Mouse (Mus musculus) megakaryocyte, embryonic 14.5 days (primary cell): ENCODE data around the gene Otud7b. TPM values are rescaled to one million over a fixed set of nuclear protein-coding genes. Genes with fewer than 3 reads are reported as not detected.

ENCODE experiments used
- H3K27me3 ChIP-seq: replicated peaks from 2 replicates; pipeline ENCODE3; 2012; ENCODE audit warnings: inconsistent platforms
- H3K36me3 ChIP-seq: replicated peaks from 2 replicates; pipeline ENCODE3; 2012; ENCODE audit warnings: low read length, inconsistent platforms, mixed read lengths
- H3K4me1 ChIP-seq: 2 replicates; pipeline ENCODE4 v1.6.1; 2012; ENCODE audit warnings: inconsistent platforms
- H3K4me3 ChIP-seq: replicated peaks from 2 replicates; pipeline ENCODE3; 2012; ENCODE audit warnings: moderate library complexity, mild to moderate bottlenecking, inconsistent platforms
- H3K9me3 ChIP-seq: 2 replicates; pipeline ENCODE4 v1.6.1; 2012; ENCODE audit warnings: inconsistent platforms
- FLI1 ChIP-seq: IDR thresholded peaks from 2 replicates; pipeline ENCODE4 v1.6.1; 2012; ENCODE audit warnings: low read length, inconsistent platforms, mixed read lengths
- GATA1 ChIP-seq: IDR thresholded peaks from 3 replicates; pipeline ENCODE4 v1.6.1; 2012; ENCODE audit warnings: mixed read lengths, low read length, inconsistent platforms, borderline replicate concordance
- polyA plus RNA-seq: library from polyadenylated mRNA; stranded (reverse); fragments of >175 nt; gene quantifications from 2 replicates; pipeline ENCODE4 v1.2.3, GENCODE M21; 2012; ENCODE audit warnings: low replicate concordance; ENCODE audit not compliant: insufficient read depth

Otud7b gene
- polyA plus RNA-seq, 1 experiment, result 12.9 TPM

- H3K4me1 ChIP-seq, result peaks cover 53% of the 10 kb centered on the region
- H3K9me3 ChIP-seq, result no peaks in the 10 kb centered on the region
- no peaks in the 10 kb centered on the region for H3K27me3 ChIP-seq
- no peaks in the 10 kb centered on the region for H3K36me3 ChIP-seq
- TF ChIP-seq FLI1 (no peak), GATA1 (no peak)
- H3K4me3 ChIP-seq, result peak overlapping the region; percentile 76
Measured at GRCm38 (mm10) chr3:96065754-96066375, 38.5 kb upstream of the Otud7b start.

GRCm38 (mm10) chr3:96066741-96067140 lies 37.6 kb upstream of the Otud7b start:
- H3K9me3 ChIP-seq, result no peaks in the 10 kb centered on the region

GRCm38 (mm10) chr3:96069046-96069445 lies 35.3 kb upstream of the Otud7b start:
- TF ChIP-seq GATA1, result no peak
- no peak for TF ChIP-seq FLI1

More at GRCm38 (mm10) chr3:96066741-96067140, 37.6 kb upstream of the Otud7b start:
- H3K4me3 ChIP-seq, result no peak overlapping the region
- TF ChIP-seq GATA1 (no peak), FLI1 (no peak)
- H3K27me3 ChIP-seq, result no peaks in the 10 kb centered on the region
- H3K4me1 ChIP-seq, result peaks cover 52% of the 10 kb centered on the region
- H3K36me3 ChIP-seq, result no peaks in the 10 kb centered on the region

GRCm38 (mm10) chr3:96069542-96069941 lies 34.8 kb upstream of the Otud7b start:
- H3K27me3 ChIP-seq, result no peaks in the 10 kb centered on the region
- H3K4me3 ChIP-seq, result no peak overlapping the region
- H3K4me1 ChIP-seq, result peaks cover 48% of the 10 kb centered on the region
- TF ChIP-seq GATA1 (no peak), FLI1 (no peak)
- no peaks in the 10 kb centered on the region for H3K36me3 ChIP-seq
- no peaks in the 10 kb centered on the region for H3K9me3 ChIP-seq

More at GRCm38 (mm10) chr3:96069046-96069445, 35.3 kb upstream of the Otud7b start:
- H3K36me3 ChIP-seq, result no peaks in the 10 kb centered on the region
- no peak overlapping the region for H3K4me3 ChIP-seq
- H3K27me3 ChIP-seq, result no peaks in the 10 kb centered on the region
- no peaks in the 10 kb centered on the region for H3K9me3 ChIP-seq
- H3K4me1 ChIP-seq, result peaks cover 51% of the 10 kb centered on the region

GRCm38 (mm10) chr3:96070241-96070640 lies 34.1 kb upstream of the Otud7b start:
- H3K9me3 ChIP-seq, result no peaks in the 10 kb centered on the region
- TF ChIP-seq GATA1 (no peak), FLI1 (no peak)
- no peaks in the 10 kb centered on the region for H3K27me3 ChIP-seq
- H3K4me1 ChIP-seq, result peaks cover 45% of the 10 kb centered on the region
- H3K4me3 ChIP-seq, result no peak overlapping the region
- H3K36me3 ChIP-seq, result no peaks in the 10 kb centered on the region

GRCm38 (mm10) chr3:96072921-96073486 lies 31.3 kb upstream of the Otud7b start:
- H3K4me1 ChIP-seq, result peaks cover 48% of the 10 kb centered on the region
- no peak overlapping the region for H3K4me3 ChIP-seq
- TF ChIP-seq GATA1 (no peak), FLI1 (no peak)

GRCm38 (mm10) chr3:96078066-96078465 lies 26.3 kb upstream of the Otud7b start:
- TF ChIP-seq FLI1 (no peak), GATA1 (no peak)
- Histone ChIP-seq H3K4me1 (peaks cover 65% of the 10 kb centered on the region), H3K27me3 (no peaks in the 10 kb centered on the region), H3K4me3 (peak overlapping the region; percentile 83), H3K36me3 (no peaks in the 10 kb centered on the region), H3K9me3 (no peaks in the 10 kb centered on the region)

More at GRCm38 (mm10) chr3:96072921-96073486, 31.3 kb upstream of the Otud7b start:
- H3K27me3 ChIP-seq, result no peaks in the 10 kb centered on the region
- no peaks in the 10 kb centered on the region for H3K9me3 ChIP-seq
- H3K36me3 ChIP-seq, result no peaks in the 10 kb centered on the region

- H3K4me3 ChIP-seq, result no peak overlapping the region
- no peaks in the 10 kb centered on the region for H3K9me3 ChIP-seq
- H3K36me3 ChIP-seq, result no peaks in the 10 kb centered on the region
- H3K27me3 ChIP-seq, result no peaks in the 10 kb centered on the region
- no peak for TF ChIP-seq GATA1
- TF ChIP-seq FLI1, result no peak
- H3K4me1 ChIP-seq, result peaks cover 69% of the 10 kb centered on the region
Measured at GRCm38 (mm10) chr3:96078711-96079110, 25.6 kb upstream of the Otud7b start.

GRCm38 (mm10) chr3:96081006-96081405 lies 23.3 kb upstream of the Otud7b start:
- H3K36me3 ChIP-seq, result peaks cover 3% of the 10 kb centered on the region
- TF ChIP-seq FLI1, result no peak
- no peak for TF ChIP-seq GATA1
- H3K27me3 ChIP-seq, result no peaks in the 10 kb centered on the region
- no peak overlapping the region for H3K4me3 ChIP-seq
- no peaks in the 10 kb centered on the region for H3K9me3 ChIP-seq
- H3K4me1 ChIP-seq, result peaks cover 87% of the 10 kb centered on the region

- Histone ChIP-seq H3K4me3 (peak overlapping the region; percentile 38), H3K9me3 (no peaks in the 10 kb centered on the region), H3K27me3 (no peaks in the 10 kb centered on the region), H3K4me1 (peaks cover 93% of the 10 kb centered on the region), H3K36me3 (peaks cover 3% of the 10 kb centered on the region)
- TF ChIP-seq GATA1, result no peak
- no peak for TF ChIP-seq FLI1
Measured at GRCm38 (mm10) chr3:96081650-96082049, 22.7 kb upstream of the Otud7b start.

- H3K9me3 ChIP-seq, result no peaks in the 10 kb centered on the region
- H3K36me3 ChIP-seq, result peaks cover 3% of the 10 kb centered on the region
- H3K27me3 ChIP-seq, result no peaks in the 10 kb centered on the region
- no peak for TF ChIP-seq GATA1
- TF ChIP-seq FLI1, result no peak
- peaks cover 93% of the 10 kb centered on the region for H3K4me1 ChIP-seq
- H3K4me3 ChIP-seq, result peak overlapping the region; percentile 54
Measured at GRCm38 (mm10) chr3:96082100-96082499, 22.2 kb upstream of the Otud7b start.
